Mouse (Mus musculus) lung, postnatal 4 days (tissue): Measurements from ENCODE around the gene Zfp784.
A peak's percentile ranks its signal among the peaks of the same experiment; 100 is the strongest.
"Not testable (repeated sequence)": the region's sequence is repeated elsewhere in the genome, so short reads cannot be mapped to it uniquely, and the experiment has no call there.

Experiments used
- DNase-seq, 2 experiments: peaks; one replicate each; pipeline ENCODE4 v3.0.0; 2021

Zfp784 gene

DNA sequence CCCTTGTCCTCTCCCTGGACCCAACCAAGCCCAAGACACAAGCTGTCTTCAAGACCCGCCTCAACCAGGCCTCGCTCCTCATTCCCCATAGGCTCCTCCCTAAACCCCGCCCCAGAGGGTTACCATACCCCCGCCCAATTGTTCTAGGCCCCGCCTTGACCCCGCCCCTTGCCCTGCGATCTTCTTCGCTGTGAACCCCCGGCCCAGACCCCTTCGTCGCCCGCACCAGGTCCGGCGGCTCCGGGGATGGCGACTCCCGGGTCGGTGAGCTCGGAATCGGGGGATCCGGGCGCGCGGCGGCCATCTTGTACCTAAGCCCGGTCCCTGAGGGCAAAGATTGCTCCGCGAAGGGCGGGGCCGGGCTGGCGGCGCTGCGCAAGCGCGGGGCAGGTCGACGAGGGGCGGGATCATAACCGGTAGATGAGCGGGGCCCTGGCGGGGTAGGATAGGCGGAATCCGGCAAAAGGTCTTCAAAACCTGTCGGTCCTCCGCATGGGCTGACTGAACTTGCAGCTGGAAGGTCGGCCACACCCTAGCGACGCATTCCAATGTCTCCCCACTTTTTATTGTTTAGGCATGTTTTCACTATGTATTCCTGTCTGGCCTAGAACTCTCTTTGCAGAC is at the start of gene Zfp784:
Gene Zfp784, minus strand, starts transcription at position 338 of the 624 bp plus-strand sequence.
- peak; percentile 96 for DNase-seq

DNA sequence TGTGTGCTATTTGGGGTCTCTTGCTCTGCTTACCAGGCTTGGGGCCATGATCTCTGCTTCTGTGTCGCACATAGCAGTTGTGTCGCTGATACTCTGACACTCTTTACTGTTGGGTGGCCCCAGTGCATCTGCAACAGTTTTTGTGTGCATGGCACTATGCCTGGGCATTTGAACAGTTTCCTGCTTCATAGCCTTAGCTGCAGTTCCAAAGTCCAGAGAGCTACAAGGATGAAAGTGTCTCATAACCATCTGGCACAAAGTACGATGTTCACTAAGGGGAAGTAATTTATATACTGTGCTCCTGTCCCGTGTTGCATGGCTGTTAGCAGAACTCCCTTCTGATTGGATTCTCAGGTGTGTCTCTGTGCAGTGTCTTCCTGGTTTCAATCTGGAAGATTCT is 49.6 kb upstream of the Zfp784 start:
- DNase-seq = no peak

DNA sequence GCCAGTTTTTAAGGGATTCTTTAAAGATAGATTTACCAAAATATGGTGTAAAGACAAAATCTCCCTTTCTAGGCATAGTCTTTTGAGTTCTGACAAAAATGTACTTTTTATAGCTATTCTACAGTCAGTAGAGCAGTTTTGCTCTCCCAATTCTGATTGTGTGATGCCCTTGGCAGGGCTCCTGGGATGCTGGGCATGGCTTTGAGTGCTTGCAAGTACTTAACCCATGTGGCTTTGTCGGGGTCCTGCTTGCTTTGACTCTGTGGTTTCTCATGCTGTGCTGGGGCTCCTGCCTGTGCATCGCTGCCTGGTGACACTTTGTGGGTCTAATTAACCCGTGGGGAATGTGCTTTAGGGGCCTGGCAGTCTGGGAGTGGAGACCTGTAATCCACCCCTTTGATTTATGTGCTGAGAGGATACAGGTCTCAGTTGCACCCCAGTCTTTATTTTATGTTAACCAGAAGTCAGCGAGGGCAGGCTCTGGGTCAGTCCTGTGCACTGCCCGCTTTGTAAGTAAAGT is 48.7 kb upstream of the Zfp784 start:
- no peak for DNase-seq

DNA sequence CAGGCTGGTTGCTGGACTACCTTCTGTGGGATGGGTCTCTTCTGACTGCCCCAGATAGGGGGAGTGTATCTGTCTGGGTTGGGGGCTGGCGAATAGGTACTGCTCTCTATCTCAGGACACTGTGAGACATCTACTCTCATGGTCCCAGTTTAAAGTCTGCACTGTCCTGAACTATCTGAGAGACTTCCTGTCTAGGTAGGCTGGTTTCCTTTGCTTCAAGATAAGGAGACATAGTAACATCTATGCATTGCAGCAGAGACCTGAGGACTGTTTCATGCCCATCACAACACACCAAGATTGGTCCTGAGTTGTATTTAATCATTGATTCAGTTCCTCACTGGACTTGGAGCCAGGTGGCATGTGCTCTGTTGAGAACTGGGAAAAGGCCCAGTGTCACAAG is 47.3 kb upstream of the Zfp784 start:
- no peak for DNase-seq

DNA sequence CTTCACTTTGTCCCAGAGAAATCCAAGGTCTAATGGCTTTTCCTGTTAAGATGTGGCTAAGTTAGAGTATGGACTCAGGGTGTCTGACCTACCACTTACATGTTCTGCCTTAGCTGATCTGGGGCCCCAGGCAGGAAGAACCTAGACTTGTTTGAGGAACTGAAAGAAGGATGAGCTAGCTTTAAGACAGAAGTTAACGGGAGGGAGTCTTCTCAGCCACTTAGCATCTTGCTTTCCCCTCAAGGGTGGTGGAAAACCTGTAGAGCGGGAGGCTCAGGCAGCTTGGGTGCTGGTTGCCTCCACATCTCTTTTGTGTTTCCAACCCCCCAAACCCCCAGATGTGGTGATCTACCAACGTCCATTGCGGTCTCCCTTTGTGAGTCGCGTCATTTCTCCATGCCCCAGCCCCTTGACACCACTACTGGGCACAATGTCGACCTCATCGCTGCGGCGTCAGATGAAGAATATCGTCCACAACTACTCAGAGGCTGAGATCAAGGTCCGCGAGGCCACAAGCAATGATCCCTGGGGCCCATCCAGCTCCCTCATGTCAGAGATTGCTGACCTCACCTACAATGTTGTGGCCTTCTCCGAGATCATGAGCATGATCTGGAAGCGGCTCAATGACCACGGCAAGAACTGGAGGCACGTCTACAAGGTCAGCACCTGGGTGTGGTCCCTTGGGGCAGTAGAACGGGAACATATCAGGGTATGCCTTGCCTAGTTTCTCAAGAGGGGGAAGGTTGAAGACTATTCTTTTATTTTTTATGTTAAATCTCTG is 45.3 kb upstream of the Zfp784 start:
- DNase-seq = peak in 1 of 2 experiments; percentile 28

DNA sequence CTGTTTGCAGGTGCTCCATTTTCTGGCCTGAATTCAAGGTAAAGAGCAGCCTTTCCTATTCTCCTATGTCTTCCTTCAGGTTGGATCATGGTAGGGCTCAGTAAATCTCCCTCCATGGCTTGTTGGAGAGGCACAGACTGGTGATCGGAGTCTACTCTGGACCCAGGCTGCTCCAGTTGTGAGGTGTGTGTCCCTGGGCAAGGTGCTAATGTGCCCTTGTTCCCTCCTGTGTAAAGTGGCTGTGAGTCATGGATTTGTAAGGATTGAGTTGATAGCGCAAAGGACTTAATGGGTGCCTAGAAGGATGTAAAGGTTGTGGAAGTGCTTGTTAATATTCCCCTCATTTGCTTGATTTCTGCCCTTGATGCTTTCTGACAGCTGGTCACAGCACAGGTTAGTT is 43.7 kb upstream of the Zfp784 start:
- no peak for DNase-seq

DNA sequence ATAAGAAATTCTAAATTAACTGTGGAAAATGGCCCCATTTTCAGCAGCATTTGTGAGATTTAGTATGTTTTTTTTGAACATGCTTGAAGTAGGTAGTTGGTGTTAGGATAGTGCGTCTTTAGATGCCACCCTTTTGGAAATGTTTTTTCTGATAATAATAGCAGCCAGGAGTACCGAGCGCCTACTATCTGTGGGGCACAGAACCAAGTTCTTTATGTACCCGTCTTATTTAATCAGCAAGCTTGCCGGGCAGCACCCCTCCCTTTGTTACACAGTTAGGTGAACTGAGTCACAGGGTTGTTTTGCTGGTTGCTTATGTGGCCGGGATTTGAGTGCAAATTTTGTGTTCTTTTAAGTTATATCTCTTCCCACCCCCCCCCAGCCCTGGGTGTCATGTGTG is 43.0 kb upstream of the Zfp784 start:
- DNase-seq = no peak

DNA sequence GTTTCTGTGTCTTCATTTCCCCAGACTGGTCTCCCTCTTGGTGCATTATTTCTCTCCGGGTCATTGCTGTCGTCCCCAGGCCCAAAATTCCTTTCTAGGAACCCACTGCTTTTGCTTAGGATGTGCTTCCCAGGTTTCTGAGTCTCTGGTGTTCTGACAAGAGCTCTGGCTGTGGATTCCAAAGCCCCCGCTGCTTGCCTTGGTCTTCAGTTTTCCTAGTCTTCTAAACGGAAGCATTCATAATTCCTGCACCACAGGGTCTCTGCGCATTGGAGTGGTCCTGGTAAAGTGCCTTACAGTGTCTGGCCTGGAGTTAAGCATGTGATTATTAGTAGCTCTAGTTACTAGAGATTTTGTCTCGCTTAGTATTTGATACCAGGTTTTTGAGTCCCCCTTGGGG is 42.6 kb upstream of the Zfp784 start:
- no peak for DNase-seq

DNA sequence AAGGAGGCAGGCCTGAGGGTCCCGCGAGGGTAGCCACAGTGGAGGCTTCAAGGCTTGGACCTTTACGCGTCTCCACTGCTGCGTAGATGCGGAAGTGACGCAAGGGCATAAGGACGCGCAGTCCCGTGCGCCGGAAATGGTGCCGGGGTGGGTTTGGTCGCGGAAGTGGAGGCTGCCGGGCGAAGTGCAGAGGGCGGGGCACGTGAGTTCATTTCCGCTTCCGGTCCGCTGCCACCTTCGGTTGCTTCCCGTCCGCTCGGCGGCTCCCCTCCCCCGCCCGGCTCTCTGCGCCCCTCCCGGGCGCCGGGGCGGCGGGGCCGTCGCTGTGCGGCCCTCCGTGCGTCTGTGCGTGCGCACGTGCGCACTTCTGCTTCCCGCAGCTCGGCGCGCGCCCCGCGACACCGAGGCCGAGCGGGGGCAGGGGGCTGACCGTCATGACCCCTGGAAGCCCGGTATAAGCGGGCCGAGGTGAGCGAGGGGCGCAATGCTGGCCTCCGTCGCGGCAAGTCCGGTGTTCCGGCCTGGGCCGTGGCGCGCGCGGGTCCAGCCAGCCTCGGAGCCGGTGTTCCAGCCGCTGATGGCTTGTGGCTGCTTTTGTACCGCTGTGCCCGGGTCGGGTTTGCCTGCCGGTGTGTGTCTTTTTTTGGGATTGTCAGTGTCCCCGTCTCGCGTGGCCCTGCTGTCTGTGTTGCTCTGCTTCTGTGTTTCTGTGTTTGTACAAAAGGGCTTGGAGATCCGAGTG is 41.9 kb upstream of the Zfp784 start, which contains the start of gene Epn1:
Gene Epn1, plus strand, starts transcription at position 226 of the 742 bp plus-strand sequence.
- DNase-seq = peak; percentile 97 to 98

DNA sequence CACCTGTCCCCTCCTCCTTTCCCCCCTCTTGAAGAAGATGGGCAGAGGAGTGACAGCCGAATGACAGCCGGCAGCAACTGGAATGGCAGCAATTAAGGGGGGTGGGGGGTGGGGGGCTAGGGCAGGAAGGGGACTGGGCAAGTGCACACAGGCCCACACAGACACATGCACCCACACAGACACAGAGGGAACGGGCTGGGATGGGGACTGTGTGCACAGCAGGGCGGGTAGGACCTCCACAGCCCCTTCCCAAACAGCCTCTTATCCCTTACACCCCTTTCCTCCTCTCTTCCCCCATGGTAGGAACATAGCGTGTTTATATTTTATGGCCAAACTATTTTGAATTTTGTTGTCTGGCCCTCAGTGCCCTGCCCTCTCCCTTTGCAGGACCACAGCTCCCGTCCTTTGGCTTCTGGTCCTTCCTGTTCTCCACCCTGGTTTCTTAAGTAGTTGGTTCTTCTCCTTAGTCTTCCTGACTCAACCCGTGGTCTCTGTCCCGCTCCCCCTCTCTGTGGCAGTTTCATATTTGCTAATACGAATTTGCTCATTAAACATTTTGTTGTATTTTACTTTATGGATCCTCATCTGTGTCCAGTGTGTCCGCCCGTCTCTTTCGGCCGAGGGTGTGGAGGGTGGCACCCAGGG is 41.2 kb upstream of the Zfp784 start:
- DNase-seq = not testable (repeated sequence)

DNA sequence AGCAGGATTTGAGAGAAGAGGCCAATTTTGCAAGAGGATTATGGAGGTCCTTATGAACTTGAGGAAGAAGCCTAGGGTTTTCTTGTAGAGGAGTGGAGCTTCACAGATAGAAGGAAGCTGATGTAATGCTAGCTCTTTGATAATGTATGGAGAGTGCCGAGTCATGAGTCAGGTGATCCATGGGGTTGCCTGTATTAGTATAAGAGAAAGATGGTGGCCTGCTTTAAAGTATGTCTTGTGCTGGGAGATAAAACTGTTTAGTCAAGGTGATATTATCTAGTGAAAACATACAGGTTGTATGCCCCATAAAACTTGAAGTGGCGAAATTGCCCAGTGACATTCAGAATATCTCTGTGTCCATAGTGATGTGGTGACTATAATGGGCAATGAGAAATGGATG is 38.7 kb upstream of the Zfp784 start:
- no peak for DNase-seq

DNA sequence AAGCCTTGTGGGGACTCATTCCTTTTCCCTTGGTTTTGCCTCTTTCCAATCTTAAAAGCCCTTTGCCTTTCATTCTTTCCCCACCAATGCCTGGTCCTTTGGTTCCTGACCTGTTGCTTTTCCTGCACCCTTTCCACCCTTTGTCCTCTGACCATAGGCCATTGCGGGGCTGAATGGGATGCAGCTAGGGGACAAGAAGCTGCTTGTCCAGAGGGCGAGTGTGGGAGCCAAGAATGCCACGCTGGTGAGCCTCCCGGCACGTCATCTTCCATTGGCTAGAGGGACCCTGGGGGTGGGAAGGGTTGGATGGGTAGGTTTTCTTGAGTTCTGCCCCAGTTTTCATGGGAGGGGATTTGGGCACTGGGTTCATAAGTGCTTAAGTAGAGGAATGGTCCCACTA is 36.7 kb upstream of the Zfp784 start:
- DNase-seq = no peak

DNA sequence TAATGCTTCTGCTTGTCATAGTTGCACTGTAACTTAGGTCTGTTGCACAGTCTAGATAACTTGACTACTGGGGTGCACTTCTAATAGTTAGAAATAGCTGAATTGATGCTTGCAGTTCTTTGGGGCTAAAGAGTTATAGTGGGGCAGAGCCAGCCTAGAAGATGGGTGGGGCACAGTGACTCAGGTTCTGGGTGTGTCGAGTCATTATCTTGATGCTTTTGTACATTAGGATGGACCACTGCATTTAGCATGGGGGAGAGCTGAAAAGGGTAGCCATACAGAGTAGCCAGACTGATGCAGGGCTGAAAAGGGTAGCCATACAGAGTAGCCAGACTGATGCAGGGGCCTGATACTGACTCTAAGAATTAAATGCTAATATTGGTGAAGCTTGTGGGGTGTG is 35.3 kb upstream of the Zfp784 start:
- no peak for DNase-seq

DNA sequence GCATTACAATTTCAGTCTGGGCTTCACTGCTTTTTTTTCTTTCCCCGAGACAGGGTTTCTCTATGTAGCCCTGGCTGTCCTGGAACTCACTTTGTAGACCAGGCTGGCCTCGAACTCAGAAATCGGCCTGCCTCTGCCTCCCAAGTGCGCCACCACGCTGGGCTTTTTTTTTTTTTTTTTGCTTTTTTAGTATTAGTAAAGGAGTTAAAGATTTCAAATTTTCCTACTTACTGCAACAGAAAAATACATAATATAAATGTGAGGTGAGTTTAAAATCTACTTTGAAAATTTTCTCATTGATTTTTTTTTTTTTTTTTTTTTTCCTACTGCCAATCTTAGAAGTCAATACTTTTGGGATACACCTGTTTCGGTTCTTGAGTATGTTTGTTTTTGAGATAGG is 26.6 kb upstream of the Zfp784 start:
- no peak for DNase-seq

DNA sequence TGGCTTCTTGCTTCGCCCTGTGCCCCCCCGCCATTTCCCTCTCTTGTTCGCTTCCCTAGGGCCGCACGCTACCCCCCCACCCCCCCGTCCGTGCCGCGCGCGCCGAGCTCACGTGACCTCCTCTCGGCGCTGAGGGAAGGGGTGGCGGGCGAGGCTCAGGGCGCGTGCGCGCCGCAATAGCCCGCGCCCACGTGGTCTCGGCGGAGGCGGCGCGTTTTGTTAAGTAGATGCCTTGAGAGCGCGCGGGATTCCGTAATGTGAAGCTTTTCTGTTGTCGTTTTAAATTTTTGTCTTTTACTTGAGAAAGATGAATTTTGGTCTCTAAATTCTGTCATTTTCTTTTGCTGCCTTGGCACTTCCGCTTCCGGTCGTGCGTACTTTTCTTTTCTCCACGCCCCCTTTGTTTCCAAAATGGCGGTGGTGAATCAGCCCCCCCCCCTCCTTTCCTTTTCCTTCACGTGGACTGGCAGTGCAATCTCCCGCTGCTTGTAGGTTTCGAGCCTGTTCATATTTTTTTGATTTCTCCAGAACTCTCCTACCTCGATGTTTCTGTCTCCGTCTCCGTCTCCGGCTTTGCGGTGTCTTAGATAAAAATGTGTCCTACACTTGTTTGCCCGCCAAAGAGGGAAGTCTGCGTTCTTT is 24.2 kb upstream of the Zfp784 start:
- DNase-seq = peak in 1 of 2 experiments; percentile 75

DNA sequence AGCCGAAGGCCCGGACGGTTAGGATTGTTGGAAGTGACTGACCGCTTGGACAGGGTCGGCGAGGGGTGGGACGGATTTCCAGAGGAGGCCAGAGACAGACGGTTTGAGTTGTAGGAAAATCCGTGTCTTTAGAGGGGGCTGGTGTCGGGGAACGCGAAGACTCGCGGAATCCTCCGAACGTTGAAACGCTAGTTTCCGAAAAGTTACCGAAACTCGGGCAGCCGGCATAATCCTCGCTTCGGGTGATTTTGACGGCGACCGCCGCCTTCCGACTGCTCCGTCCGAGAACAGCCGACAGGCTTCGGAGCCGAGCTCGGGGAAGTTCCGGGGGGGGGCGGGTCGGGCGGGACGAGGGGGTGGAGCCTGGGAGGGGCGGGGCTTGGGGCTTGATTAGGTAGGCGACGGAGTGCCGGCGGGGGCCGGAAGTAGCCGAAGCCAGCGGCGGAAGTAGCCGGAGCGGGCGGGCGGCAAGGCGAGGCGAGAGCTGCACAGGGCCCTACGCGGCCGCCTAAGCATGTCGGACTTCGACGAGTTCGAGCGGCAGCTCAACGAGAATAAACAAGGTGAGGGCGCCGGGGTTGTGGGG is 23.6 kb upstream of the Zfp784 start, which contains the start of gene U2af2:
Gene U2af2, plus strand, starts transcription at position 370 of the 586 bp plus-strand sequence.
- DNase-seq = peak; percentile 96 to 97

DNA sequence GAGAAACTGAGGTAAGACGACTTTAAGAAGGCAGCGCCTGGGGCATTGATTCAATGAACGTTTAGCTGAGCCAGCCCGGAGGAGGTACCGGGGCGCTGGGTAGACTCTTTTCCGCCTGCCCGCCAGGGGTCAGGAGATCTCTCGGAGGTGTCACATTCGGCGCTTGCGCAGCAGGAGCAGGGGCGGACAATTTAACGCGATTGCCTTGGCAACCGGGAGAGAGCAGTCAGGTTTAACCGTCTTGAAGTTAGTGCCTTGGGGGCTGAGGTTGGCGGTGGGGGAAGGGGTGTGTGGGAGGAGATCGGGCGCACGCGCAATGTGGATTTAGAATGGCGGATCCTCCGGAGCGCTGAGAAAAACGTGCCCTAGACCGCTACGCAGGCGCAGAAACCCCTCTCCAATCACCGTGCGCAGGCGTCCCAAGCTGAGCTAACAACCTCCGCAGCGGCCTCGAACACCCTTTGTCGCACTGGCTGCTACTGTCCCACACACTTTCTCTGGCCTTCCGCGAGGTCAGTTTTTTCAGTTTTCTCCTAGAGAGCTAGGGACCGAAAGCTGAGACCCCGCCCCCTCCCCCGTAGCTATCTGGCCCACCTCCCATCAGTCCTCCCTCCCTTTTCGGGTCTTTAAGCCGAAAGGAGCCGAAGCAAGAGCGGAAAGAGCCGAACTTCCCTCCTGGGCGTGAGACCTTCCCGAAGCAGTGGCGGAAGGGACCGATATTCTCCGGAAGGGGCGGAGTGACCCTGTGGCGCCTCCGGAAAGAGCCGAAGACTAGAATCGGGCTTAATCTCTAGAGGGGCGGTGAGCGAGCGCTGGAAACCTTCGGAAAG is 22.9 kb upstream of the Zfp784 start:
- peak; percentile 97 to 99 for DNase-seq

DNA sequence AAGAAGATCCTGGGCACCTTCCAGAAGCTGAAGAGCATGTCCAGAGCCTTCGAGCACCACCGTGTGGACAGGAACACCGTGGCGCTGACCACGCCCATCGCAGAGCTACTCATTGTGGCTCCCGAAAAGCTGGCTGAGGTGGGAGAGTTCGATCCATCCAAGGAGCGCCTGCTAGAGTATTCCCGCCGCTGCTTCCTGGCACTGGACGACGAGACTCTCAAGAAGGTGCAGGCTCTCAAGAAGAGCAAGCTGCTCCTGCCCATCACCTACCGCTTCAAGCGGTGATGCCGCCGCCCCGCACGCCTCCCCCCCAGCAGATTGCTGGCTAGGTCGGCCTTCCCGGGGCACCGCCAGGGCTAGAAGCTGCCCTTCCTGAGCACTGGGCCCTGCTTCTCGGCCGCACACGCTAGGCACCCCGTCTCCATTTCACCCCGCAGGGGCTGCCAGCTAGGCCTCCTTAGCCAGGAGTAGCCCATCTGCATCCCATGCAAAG is 22.0 kb upstream of the Zfp784 start:
- DNase-seq = peak; percentile 85 to 87

DNA sequence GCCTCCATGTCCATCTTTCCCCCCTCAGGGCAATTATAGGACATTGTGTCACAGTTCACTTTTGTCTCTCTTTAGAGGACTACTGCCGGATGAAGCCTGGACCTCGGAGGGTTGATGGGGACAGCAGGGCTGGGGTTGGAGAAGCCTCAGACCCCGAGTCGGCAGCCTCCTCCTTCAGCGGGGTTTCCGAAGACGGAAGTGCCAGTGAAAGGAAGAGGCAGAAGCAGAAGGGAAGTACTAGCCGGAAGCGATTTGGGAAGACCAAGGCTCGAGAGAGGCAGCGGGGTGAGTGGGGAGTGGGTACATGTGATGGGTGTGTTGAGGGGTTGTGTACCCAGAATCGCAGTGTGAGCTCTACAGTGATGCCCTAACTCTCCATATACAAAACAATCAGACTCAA is 21.2 kb upstream of the Zfp784 start:
- DNase-seq = no peak

DNA sequence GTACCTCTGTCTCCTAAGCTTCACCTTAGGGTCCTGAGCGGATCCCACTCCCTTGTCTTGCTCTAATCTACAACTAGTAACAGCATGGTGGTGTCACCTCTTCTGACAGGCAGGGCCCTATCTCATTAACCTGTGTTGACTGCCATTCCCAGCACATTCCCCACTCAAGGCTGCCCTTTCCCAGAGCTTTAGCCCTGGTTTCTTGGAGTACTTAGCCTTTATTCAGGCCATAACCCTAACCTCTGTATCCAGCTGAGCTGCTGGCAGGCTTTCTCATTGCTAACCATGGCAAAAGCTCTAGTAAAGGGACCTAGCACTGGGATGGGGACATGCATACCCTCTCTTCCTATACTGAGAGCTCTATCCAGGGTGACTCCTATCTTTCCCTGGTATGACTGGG is 20.4 kb upstream of the Zfp784 start:
- no peak for DNase-seq

DNA sequence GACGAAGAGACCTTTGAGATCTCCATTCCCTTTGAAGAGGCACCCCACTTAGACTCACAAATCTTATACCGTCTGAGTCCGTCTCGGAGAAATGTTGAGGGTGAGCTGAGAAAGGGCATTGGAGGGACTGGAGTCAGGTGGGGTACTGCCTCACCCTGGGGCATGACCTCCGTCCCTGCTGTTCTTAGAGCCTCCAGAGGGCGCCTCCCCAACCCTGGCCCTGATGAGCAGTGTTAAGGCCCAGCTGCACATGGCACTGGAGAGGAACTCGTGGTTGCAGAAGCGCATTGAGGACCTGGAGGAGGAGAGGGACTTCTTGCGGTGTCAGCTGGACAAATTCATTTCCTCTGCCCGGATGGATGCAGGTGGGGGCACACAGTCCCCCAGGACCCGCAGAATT is 19.6 kb upstream of the Zfp784 start:
- peak in 1 of 2 experiments; percentile 24 for DNase-seq
